Mouse (Mus musculus) layer of hippocampus, adult 9-10 months (tissue): ENCODE measurements around the gene Aph1c.
"Not testable (repeated sequence)": the region's sequence is repeated elsewhere in the genome, so short reads cannot be mapped to it uniquely, and the experiment has no call there.

ENCODE experiments used
- DNase-seq: peaks from one replicate; pipeline ENCODE4 v3.0.0; 2022; ENCODE audit warnings: low spot score

Aph1c gene

DNA sequence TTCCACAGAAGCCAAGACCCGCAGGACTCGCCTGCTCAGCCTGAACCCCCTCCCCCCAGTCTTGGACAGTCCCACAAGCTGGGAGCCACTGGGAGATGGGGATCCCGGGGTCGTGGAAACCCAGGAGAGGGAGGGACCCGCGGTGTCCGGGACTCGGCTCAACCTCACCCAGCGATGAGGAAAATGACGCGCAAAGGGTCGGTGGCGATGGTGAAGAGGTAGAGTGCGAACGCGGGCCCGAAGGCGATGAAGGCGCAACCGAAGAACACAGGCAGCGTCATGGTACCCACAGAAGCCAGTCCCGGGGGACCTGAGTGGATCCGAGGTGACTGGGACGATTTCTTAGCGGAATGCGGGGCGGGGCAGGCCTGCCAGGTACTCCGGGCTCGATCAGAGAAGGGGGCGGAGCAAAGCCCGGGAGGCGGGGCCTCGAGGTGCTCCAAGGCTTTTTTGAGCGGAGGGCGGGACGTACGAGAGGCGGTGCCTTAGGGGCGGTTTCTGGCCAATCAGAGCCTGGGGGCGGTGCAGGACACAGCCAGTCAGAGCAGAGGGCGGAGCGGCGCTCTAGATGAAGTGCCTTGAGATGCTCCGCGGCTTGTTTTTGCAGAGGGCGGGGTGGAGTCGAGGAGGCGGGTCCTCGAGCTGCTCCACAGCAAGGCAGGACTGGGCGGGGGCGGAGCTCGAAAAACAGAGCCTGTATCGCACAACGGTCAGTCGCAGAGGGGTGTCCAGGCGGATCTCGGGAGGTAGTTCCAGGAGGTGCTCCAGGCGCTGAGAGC, at the start of gene Aph1c:
TSS of gene Aph1c (minus strand) at position 409 of the 779 bp plus-strand sequence.
- DNase-seq: peak; percentile 98

DNA sequence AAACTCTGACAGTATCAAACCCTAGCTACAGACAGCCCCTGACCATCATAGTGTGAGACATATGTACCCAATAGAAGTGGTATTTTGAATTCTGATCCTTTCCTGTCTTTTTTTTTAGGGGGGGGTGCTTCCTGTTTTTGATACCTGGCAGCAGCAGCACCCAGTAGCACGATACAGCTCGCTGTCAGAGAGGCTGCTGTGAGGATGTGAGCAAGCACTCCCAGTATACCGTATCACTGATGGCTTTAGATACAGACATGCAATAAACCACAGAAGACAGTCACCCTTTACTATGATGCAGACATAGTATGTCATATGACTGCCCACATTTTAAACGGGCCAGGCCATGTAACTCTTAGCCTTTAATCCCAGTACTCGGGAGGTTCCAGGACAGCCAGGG, 49.0 kb upstream of the Aph1c start:
- DNase-seq: no peak

DNA sequence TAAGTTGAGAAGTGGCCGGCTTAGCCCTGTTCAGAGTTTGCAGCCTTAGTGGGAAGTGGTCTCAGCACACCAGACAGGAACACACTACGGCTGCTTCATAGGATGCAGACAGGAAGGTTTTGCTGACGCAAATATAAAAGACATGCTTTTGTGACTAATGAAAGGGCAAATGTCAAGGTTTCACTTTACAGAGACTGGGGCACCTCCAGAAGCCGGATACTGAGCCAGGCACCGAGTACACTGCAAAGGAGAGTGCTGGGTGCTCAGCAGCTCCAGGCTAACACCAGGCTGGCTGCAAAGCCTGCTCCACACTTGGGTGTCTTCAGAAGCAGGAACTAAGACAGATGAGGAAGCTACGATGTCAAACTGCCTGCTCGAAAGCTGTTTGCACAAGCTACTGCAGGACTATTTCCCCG, 47.9 kb upstream of the Aph1c start:
- DNase-seq: no peak

DNA sequence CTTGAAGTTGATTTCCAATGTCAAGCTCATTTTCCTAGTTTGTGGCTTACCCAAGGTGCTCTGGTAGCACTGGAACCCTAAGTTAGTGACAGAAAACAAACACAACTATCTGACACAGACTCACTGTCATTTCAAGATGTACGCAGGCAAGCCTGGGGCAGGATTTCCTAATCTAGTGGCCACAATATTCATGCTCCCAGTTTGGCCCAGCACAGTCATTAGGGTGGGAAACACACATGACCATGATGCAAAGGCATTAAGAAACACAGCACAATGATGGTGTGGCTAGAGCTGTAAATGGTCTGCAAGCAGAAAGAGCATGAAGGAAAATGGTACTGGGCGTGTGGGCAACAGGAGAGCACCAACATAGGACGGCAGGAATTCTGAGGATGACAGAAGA, 47.3 kb upstream of the Aph1c start:
- no peak for DNase-seq

DNA sequence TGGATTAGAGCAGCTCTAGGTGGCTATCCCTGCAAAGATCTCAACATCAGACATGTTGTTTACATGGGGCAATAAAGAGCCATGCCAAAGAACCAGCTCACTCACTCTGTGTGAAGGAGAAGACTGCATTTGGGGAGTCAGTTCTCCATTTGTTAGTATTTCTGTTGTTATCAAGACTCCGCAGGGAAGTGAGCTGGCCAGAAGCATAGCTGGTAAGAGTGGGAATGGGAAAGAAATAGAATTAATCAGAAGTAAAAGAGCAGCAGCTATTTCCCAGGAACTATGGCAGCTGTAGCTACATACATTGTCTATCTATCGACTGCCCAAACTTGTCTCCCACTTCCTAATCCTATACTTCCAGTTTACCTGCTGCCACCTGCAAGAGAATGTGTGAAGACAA, 46.2 kb upstream of the Aph1c start:
- no peak for DNase-seq

DNA sequence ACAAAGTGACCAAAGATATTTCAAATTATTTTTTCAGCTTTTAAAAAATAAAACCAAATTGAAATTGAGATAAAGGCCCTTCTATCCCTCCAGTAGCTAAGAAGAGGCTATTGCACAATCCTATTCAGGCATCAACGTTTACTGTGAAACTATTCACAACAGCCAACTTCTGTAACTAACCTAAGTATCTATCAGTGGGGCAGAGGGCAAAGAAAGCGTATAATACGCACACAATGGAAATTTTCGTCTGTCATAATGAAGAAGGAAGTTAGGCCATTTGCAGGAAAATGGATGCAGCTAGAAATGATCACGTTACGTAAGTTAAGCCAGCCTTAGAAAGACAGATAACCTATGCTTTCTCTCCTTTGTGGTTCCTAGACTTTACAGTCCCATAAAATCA, 45.0 kb upstream of the Aph1c start:
- DNase-seq: no peak

DNA sequence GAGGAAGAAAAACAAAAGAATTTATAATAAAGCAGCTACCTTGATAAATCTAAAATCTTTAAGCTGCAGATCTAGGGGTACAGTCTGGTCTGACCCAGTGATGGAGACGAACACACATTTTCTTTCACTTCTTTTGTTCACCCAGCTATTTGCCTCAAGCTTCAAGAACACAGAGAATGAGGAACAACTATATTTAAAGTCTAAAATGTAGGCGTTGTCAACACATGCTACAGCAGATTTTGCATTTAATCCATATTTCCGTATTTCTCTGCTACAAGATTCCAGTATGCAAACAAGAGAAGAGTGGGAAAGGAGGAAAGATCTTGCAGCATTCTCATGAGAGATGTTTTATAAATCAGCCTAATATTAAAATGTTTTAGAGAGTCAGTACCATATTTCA, 44.4 kb upstream of the Aph1c start:
- DNase-seq: no peak

DNA sequence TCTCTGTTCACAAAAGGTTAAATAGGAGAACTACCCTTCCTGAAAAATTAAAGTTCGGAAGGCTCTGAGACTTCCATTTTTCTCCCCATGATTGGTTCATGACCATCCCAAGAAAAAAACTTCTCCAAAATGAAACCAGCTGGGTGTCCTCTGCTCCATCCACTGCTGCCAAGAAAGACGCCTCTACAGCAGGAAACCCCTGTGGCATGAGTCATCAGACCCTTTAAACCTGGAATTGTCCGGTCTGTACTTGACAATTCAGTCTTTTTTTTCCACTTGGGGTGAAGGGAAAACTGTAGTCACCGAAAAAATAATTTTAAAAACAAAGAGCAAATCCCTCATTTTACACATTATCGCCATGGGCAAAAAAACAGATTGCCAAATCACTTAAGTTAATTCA, 42.1 kb upstream of the Aph1c start:
- DNase-seq: no peak

DNA sequence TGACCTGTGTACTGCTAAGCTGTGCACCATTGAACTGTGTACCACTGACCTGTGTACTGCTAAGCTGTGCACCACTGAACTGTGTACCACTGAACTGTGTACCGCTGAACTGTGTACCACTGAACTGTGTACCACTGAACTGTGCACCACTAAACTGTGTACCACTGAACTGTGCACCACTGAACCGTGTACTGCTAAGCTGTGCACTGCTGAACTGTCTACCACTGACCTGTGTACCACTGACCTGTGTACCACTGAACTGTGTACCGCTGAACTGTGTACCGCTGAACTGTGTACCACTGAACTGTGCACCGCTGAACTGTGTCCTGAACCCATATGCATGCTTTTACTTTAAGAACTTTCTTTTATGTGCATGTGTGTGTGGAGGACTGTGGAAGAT, 39.8 kb upstream of the Aph1c start:
- no peak for DNase-seq

DNA sequence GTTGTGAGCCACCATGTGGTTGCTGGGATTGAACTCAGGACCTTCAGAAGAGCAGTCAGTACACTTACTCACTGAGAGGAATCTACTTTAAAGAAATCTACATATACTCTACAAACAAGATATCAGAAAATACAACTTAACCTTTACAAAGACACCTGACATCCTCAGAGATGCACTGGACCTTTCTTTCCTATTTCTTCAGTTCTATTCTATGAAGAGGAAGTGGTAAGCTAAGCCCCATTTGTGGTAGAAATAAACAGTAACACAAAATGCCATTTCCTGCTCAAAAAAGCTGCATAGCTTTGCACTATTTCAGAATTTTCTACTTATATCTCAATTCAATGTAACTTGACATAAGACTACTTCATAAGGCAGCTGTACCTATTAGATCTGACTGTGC, 39.0 kb upstream of the Aph1c start:
- DNase-seq: no peak

DNA sequence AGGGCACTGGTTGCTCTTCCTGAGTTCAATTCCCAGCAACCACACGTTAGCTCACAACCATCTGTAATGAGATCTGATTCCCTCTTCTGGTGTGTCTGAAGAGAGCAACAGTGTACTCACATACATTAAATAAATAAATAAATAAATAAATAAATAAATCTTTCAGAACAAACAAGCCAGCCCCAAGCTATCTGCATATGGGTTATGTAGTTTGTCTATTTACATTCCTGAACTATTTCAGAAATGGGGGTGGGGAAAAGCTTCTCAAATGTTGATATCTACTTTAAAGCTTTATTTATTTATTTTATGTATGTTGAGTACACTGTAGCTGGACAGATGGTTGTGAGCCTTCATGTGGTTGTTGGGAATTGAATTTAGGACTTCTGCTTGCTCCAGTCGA, 38.5 kb upstream of the Aph1c start:
- DNase-seq: not testable (repeated sequence)

DNA sequence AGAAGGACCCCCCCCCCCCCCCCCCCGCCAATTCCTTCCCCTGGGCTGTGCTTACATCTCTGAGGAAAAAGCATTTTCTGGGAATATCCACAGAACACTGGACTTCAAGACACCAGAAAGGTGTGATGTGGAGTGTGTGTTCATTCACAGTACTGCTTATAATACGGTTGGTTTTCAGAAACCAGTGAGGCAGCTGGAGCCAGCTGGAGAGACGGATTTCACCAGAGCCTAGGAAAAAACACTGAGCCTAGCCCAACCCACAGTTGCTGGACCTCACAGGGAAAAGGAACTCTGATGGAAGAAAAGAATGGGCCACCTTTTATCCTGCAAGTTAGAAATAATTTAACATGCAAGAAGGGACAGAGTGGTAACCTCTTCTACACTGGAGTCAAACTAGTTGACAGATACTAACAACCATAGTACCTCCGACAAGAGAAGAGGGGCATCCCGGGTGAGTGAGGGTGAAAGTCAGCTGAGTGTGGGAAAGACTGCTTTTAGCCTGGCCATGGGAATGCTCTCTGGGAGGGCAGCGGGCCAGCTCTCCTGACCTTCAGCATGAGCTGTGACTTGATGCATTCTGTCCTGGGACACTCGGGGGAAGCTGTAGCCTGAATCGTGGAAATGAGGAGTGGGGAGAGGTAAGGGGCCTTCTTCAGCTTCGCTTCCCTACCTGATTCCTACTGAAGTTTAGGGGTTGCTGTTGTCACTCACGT, 37.6 kb upstream of the Aph1c start:
- DNase-seq: no peak

DNA sequence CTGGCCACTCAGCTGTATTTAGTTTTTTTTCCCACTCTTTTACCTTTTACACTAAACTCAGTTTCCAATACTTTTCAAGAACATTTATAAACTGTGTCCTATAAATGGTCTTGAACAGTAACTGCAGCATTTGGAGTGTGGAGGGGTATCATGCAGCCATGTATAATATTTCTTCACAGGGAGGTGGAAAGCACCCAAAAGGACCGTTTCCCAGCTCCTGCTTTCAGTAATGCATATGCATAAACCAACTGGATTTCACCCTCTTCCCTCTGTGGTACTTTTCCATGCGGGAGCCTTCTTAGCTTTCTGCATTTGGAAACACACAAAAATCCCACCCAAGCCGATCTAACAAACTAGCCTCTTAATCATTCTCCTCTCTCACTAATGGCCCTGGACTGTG, 30.2 kb upstream of the Aph1c start:
- DNase-seq: no peak

DNA sequence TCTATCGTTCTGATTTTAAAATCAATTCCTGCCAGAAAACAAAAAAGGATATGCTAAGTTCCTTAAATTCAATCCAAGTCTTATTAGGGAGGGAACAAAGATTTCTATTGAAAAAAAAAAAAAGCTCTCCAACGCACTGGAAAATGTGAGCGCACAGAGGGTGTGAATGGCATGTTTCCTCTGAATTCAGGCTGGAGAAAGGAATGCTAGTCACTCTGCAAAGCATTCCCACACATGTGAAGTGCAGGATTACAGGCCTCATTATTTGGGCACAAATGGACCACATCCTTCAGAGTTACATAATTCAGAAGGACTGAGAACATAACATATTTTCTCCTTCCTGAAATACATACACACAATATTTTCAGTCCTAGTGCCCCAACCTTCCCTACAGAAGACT, 28.9 kb upstream of the Aph1c start:
- no peak for DNase-seq

DNA sequence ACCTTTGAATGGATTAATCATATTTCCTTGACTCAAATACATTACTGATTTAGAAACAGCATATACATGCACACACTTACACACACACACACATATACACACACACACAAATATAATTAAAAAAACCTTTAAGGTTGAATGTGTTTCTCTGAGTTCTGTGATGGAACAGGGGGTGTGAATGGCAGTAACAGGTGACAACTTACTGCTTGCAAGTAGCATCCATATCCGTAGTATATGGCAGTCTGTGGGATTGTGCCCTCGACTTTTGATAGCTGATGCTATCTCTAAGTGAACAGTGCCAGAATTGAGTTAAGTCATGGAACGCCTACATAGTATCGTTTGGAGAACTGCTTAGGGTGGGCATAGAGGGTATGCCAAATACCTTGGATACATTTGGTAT, 27.7 kb upstream of the Aph1c start:
- no peak for DNase-seq

DNA sequence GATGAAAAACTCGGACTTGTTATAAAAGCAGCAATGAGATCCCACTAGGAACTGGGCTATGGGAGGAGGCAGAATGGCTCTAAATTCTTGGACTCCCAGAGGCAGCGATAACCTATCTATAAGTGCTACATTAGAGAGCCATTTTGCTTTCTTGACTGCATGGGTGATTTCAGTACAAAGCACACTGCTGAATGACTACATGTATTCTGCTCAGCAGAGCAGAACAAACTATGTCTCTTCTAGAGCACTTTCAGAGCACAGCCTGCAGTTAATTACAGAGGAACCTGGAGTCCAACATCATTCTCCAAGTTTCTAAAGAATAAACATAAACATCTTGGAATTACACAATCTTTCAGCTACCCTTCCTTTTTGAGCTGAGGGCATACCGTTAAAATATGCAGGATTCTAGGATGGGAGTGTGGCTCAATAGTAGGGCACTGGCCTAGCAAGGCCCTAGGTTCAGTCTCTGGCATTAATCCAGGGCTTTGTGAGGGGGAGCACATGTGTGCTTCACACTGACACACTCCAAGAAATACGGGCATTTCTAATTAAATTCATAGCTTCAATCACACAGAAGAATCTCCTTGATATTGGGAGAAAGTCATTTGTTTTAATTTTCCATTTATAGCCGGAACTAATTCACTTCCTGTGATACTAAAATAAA, 26.7 kb upstream of the Aph1c start:
- no peak for DNase-seq

DNA sequence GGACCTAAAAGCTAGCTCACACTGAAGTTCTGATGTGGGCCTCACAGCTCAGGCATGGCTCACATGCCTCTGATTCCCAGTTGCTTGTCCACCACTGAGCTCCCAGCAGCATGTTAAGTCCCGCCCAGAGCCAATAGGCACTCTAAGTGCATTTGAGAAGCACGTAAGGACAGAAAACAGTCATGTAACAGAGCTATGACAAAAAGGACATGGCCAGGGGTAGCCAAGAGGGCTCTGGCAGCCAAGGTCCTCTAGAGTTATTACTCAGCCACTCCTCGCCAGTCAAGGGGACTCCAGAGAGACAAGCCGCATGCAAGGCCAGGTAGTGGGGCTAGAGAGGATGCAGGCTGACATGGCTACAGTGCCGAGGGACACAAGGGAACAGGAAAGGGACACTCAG, 25.0 kb upstream of the Aph1c start:
- no peak for DNase-seq

DNA sequence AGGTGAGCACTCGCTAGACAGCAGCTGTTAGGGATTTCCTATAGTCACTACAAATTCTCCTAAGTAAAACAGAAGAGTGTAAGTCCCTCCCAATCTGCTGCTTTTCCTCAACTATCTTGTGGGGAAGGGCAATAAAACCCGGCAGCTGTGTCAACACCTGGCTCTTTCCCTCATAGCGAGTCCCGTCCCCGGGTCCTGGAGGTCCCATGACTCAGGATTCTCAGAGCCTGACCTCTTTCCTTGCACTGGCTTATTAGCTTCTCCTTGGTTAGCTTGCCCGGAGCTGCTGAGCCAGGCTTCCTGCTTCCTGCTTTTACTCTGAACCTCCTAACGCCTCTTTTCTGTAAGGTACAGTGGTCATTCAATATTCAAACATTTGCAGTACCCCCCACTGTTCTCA, 21.3 kb upstream of the Aph1c start:
- DNase-seq: no peak

DNA sequence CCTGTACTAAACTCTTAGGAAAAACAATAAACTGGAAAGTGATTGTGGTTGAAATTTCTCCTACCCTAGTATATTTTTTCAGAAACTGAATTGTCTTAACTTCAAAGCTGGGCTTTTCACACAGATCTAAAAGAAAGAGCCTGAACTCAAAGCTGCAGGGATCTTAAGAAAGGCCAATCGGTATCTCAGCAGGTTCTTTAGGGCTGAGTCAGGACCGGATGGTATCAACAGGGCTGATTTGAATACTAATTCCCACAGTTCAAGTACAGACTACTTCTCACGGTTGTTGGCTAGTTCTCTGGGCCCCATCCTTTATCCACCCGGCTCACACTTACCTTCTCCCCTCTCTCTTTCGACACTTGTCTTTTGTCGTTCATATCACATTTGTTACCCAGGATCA, 18.1 kb upstream of the Aph1c start:
- DNase-seq: no peak

DNA sequence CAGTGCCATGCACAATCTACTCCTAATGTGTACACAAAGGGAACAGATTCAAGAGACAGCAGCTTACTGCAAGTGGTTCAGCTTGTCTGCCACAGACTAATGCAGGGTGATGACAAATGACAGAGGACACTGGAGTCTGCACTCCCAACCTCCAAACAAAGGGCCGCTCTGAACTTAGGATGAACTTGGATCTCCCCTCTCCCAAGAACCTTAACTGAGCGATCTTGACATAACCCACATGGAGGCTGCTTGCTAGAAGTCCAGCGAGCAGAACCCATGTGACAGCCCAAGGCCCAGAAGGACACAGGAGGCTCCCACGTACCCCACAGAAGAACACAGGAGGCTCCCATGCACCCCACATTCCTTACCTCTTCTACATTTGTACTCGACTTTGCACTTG, 16.4 kb upstream of the Aph1c start:
- DNase-seq: no peak

DNA sequence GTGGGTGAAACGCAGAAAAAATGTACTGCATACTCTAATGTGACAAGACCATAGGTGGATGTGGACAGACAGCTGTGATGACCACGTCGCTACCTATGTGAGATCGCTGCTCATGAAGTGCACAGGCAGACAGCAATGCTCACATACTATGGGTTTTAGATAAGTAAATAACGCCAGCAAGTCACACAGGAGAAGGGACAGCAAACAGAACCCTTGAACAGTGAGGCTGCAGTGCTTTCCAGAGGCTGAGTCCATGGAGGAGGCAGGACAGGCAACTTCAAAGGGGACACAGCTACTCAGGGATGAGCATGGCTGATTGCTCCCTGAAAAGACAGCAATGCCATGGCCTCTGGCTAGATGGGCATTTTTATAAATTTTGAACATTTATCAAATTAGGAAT, 12.3 kb upstream of the Aph1c start:
- DNase-seq: no peak

DNA sequence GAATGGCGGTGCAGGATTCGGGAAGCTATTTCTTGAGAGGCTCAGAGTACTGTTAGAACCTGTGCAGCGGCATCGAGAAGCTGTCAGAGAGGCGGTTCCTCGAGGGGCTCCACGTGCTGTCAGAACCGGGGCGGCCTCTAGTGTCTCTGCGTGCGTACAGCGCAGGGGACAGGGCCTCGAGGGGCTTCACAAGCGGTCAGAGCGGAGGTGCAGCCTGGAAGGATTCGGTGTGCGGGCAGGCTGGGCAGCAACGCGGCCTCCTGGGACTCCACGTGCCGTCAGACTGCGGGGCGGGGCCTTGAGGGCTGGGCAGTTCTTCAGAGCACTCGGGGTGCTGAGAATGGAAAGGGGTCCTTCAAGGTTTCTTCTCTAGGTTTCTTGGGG, 563 bp upstream of the Aph1c start:
- DNase-seq: no peak

DNA sequence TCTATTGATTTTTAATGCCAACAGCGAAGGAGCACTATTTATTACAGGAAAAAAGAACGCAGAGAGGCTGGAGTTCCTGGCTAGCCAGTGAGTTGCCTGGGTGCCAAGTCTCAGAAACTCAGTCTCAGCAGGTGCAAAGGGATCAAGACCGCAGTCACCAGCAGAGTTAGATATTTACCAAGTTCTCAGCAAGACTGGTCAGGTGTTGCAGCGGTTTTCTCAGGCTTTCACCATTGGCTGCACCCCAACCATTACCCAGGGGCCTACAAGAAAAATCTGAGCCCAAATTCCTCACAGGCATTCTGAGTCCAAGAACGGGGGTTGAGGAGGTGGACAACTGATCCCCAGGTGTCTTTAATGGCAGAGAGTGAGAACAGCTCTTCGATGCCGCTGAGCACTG, 675 bp downstream of the Aph1c start:
- DNase-seq: no peak
